Comparison of ENCODE assay signal across 19 mouse cellular contexts in the genomic region with DNA sequence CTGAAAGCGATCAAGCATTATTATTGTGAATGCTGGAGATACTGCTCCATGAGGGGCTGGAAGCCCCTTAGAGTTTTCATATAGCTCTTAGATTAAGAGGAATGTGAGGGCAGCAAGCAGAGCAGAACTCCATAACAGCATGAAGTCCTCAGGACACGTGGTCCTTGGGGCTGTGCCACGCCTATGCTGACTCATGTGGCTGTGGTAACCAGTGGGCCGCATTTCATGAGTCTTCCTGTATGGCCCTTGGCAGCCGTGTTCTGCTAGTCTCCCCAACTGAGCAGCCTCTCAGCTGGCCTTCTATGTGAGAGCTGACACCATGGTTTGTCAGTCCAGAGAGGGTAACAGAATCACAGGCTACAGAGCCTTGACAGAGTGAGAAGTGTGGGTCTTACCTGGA. TPM values are rescaled to one million over a fixed set of nuclear protein-coding genes. Genes with fewer than 3 reads are reported as not detected.
DNase-seq lines count a peak whose midpoint lies in the region; ATAC-seq and TF ChIP-seq lines count a peak whose summit lies in the region.
"Had no signal": no experiment of that assay in that cellular context is flagged by ENCODE, and none has a peak within 500 bp of the region (broad histone marks: within the 10 kb centered on the region; RNA-seq: fewer than 3 reads in every experiment).

No protein-coding gene starts in this region.

- no peaks in the 10 kb centered on the region for H3K27me3 ChIP-seq in liver, postnatal 0 days (ENCODE audit: insufficient read depth, low read length)
- H3K27me3 ChIP-seq: embryonic facial prominence, embryonic 13.5 days; forebrain, embryonic 15.5 days; neural tube, embryonic 13.5 days had no signal

- H3K9me3 ChIP-seq in liver, postnatal 0 days (ENCODE audit: low read length): no peaks in the 10 kb centered on the region
- H3K9me3 ChIP-seq: embryonic facial prominence, embryonic 13.5 days; forebrain, embryonic 15.5 days; midbrain, embryonic 10.5 days; neural tube, embryonic 13.5 days had no signal

- WGBS in liver, postnatal 0 days (ENCODE audit: insufficient replicate concordance): 52% methylated on average over 5 of the region's 5 CpGs

- H3K27ac ChIP-seq in liver, postnatal 0 days (ENCODE audit: low read depth): no peak overlapping the region
- H3K27ac ChIP-seq: embryonic facial prominence, embryonic 13.5 days; forebrain, embryonic 15.5 days; kidney, postnatal 0 days; midbrain, embryonic 10.5 days; neural tube, embryonic 13.5 days had no signal

- no peak for ATAC-seq in liver, postnatal 0 days
- ATAC-seq: forebrain, embryonic 15.5 days had no signal

- TF ChIP-seq CTCF in liver, postnatal 0 days (IDR thresholded peaks at IDR 0.05; ENCODE audit: low read depth): no peak

- H3K4me1 ChIP-seq in liver, postnatal 0 days (ENCODE audit: insufficient read depth): no peaks in the 10 kb centered on the region

- H3K4me3 ChIP-seq in liver, postnatal 0 days (ENCODE audit: low read depth, low read length): no peak overlapping the region
- H3K4me3 ChIP-seq: embryonic facial prominence, embryonic 13.5 days; forebrain, embryonic 15.5 days; midbrain, embryonic 10.5 days; neural tube, embryonic 13.5 days had no signal

- H3K36me3 ChIP-seq in liver, postnatal 0 days (replicated peaks; ENCODE audit: insufficient read depth, low read length): no peaks in the 10 kb centered on the region
- H3K36me3 ChIP-seq: embryonic facial prominence, embryonic 13.5 days; forebrain, embryonic 15.5 days; G1E; midbrain, embryonic 10.5 days; neural tube, embryonic 13.5 days had no signal

- no peak for TF ChIP-seq EP300 in liver, postnatal 0 days (IDR thresholded peaks at IDR 0.05; ENCODE audit: low read depth)

- peak; percentile 13 to 34 for DNase-seq in cerebellum, postnatal 10 days
- DNase-seq in cerebellum, adult 11-12 months: no peak
- peak; percentile 19 for DNase-seq in urinary bladder, postnatal 25 days (ENCODE audit: low spot score)
- no peak for DNase-seq in urinary bladder, postnatal 10 days (ENCODE audit: low spot score)
- DNase-seq in heart, adult 8-10 months (ENCODE audit: low spot score): peak; percentile 53
- peak; percentile 33 to 46 for DNase-seq in urinary bladder, postnatal 36 days (ENCODE audit: low spot score in 2 of 2)
- DNase-seq in liver, postnatal 0 days: no peak
- no peak for DNase-seq in thymus, postnatal 4 days
- DNase-seq: B cell, adult 2 months; retina, postnatal 1 day had no signal

- no peak overlapping the region for H3K4me2 ChIP-seq in liver, postnatal 0 days (ENCODE audit: low read depth, low read length)
- H3K4me2 ChIP-seq: embryonic facial prominence, embryonic 13.5 days; forebrain, embryonic 15.5 days; neural tube, embryonic 13.5 days had no signal

- no peak overlapping the region for H3K9ac ChIP-seq in liver, postnatal 0 days (replicated peaks)
- H3K9ac ChIP-seq: embryonic facial prominence, embryonic 13.5 days; forebrain, embryonic 15.5 days; neural tube, embryonic 13.5 days had no signal

RNA-seq across cellular contexts. Expression of gene Lrrc30, which starts 7.1 kb away (rescaled TPM):
- under 1 TPM; 0.28 to 0.60 (median 0.43) TPM for total RNA-seq in heart, adult 8-10 months (2022)
- not detected in 2 replicates for polyA plus RNA-seq in liver, postnatal 0 days (2015; fragmentation: Nextera tagmentation; extraction: Ambion mirVana)
- total RNA-seq: G1E; layer of hippocampus, postnatal 10 days had no signal
- polyA plus RNA-seq: forebrain, embryonic 15.5 days; G1E; heart, embryonic 16.5 days; kidney, postnatal 0 days; liver, embryonic 16.5 days; midbrain, embryonic 10.5 days; neural tube, embryonic 13.5 days had no signal

Comparison
In these comparisons a context has a peak if more than half of its experiments do, and no peak if none do; other contexts are left out.
1. DNase-seq: peak in cerebellum, postnatal 10 days (2 of 2), urinary bladder, postnatal 25 days (single experiment), heart, adult 8-10 months (single experiment) and urinary bladder, postnatal 36 days (2 of 2); none in cerebellum, adult 11-12 months (single experiment), urinary bladder, postnatal 10 days (single experiment), liver, postnatal 0 days (single experiment) and thymus, postnatal 4 days (single experiment).